Mouse (Mus musculus) spleen, postnatal 10 days (tissue): ENCODE measurements around the gene Il3.

ENCODE experiments used
- DNase-seq, 2 experiments: peaks; one replicate each; pipeline ENCODE4 v3.0.0; 2021 to 2022; ENCODE audit warnings: low spot score in 2 of 2

The Il3 gene

GRCm38 (mm10) chr11:54287821-54288453, 20.9 kb upstream of the Il3 start:
- DNase-seq = no peak

GRCm38 (mm10) chr11:54271437-54271949, 4.4 kb upstream of the Il3 start:
- no peak for DNase-seq

GRCm38 (mm10) chr11:54269191-54269896, 2.3 kb upstream of the Il3 start:
- DNase-seq = no peak

GRCm38 (mm10) chr11:54264542-54264941, 2.5 kb downstream of the Il3 start:
- DNase-seq = peak; percentile 31 to 66

- DNase-seq = no peak
Observed at GRCm38 (mm10) chr11:54263405-54264031, 3.6 kb downstream of the Il3 start.

- peak; percentile 28 to 73 for DNase-seq
Observed at GRCm38 (mm10) chr11:54256624-54257376, 10.3 kb downstream of the Il3 start.

GRCm38 (mm10) chr11:54254114-54254513, 13.0 kb downstream of the Il3 start:
- DNase-seq = no peak

GRCm38 (mm10) chr11:54250575-54250974, 16.5 kb downstream of the Il3 start:
- no peak for DNase-seq

GRCm38 (mm10) chr11:54249748-54250147, 17.3 kb downstream of the Il3 start:
- no peak for DNase-seq

- peak in 1 of 2 experiments; percentile 22 for DNase-seq
Observed at GRCm38 (mm10) chr11:54248940-54249717, 17.9 kb downstream of the Il3 start, which contains the start of gene Csf2. Gene Csf2 (minus strand): TSS chr11:54249667.

- no peak for DNase-seq
Observed at GRCm38 (mm10) chr11:54247251-54247950, 19.7 kb downstream of the Il3 start.

- no peak for DNase-seq
Observed at GRCm38 (mm10) chr11:54244465-54244864, 22.6 kb downstream of the Il3 start.

- DNase-seq = no peak
Observed at GRCm38 (mm10) chr11:54242494-54242893, 24.6 kb downstream of the Il3 start.

- no peak for DNase-seq
Observed at GRCm38 (mm10) chr11:54236939-54237338, 30.1 kb downstream of the Il3 start.

GRCm38 (mm10) chr11:54227478-54227877, 39.6 kb downstream of the Il3 start:
- DNase-seq = no peak

GRCm38 (mm10) chr11:54224475-54224986, 42.5 kb downstream of the Il3 start:
- no peak for DNase-seq

- no peak for DNase-seq
Observed at GRCm38 (mm10) chr11:54223637-54224474, 43.2 kb downstream of the Il3 start.

GRCm38 (mm10) chr11:54219903-54220740, 47.0 kb downstream of the Il3 start:
- DNase-seq = no peak
